Mouse (Mus musculus) heart, embryonic 12.5 days (tissue): ENCODE measurements around the gene Stx12. TPM values are rescaled to one million over a fixed set of nuclear protein-coding genes. Genes with fewer than 3 reads are reported as not detected.

Experiments used
- ATAC-seq: fragments of 200-750 bp; cut with Nextera tagmentation; 2 replicates; pipeline ENCODE4 v1.8.0; 2017; ENCODE audit warnings: moderate TSS enrichment, moderate library complexity; ENCODE audit not compliant: insufficient number of reproducible peaks, low FRiP score
- H3K27ac ChIP-seq: fragments of 300-500 bp; sonication (generic); 2 replicates; pipeline ENCODE4 v1.5.1; 2016; ENCODE audit warnings: mild to moderate bottlenecking, moderate library complexity; ENCODE audit not compliant: poor library complexity, severe bottlenecking
- H3K27me3 ChIP-seq: fragments of 300-500 bp; sonication (generic); replicated peaks from 2 replicates; pipeline ENCODE4 v1.6.1; 2016; ENCODE audit warnings: mild to moderate bottlenecking, moderate library complexity
- H3K36me3 ChIP-seq: fragments of 300-500 bp; sonication (generic); 2 replicates; pipeline ENCODE4 v1.6.1; 2016; ENCODE audit warnings: mild to moderate bottlenecking, moderate library complexity
- H3K4me1 ChIP-seq: fragments of 300-500 bp; sonication (generic); replicated peaks from 2 replicates; pipeline ENCODE4 v1.6.1; 2016; ENCODE audit warnings: mild to moderate bottlenecking
- H3K4me2 ChIP-seq: fragments of 300-500 bp; sonication (generic); 2 replicates; pipeline ENCODE4 v1.6.1; 2016; ENCODE audit warnings: mild to moderate bottlenecking, moderate library complexity
- H3K4me3 ChIP-seq: fragments of 300-500 bp; sonication (generic); 2 replicates; pipeline ENCODE4 v1.5.1; 2016; ENCODE audit warnings: mild to moderate bottlenecking
- H3K9ac ChIP-seq: fragments of 300-500 bp; sonication (generic); 2 replicates; pipeline ENCODE4 v1.6.1; 2016; ENCODE audit warnings: mild to moderate bottlenecking, moderate library complexity
- H3K9me3 ChIP-seq: fragments of 300-500 bp; sonication (generic); replicated peaks from 2 replicates; pipeline ENCODE4 v1.6.1; 2016; ENCODE audit warnings: mild to moderate bottlenecking, moderate library complexity
- WGBS: fragments of 180-500 bp; shearing (Covaris S2); methylation state at CpG from one replicate; pipeline ENCODE4 v1.1.7; 2016; 5-methylcytosine and 5-hydroxymethylcytosine counted together
- polyA plus RNA-seq: library from polyadenylated mRNA; unstranded; fragments of >200 nt; fragmentation: Nextera tagmentation; extraction: Ambion mirVana; gene quantifications from 2 replicates; pipeline ENCODE4 v1.2.1, GENCODE M21; 2016

Gene Stx12
- polyA plus RNA-seq, 1 experiment from 2014 or later = 60.9 TPM

- Histone ChIP-seq H3K4me2 (no peak overlapping the region), H3K9me3 (no peaks in the 10 kb centered on the region), H3K27me3 (no peaks in the 10 kb centered on the region), H3K27ac (no peak overlapping the region), H3K36me3 (peaks cover 77% of the 10 kb centered on the region), H3K4me3 (no peak overlapping the region), H3K4me1 (no peaks in the 10 kb centered on the region), H3K9ac (no peak overlapping the region)
- 92% methylated on average over 13 of the region's 13 CpGs for WGBS
- no peak for ATAC-seq
These were observed 21.3 kb downstream of the Stx12 start for GRCm38 (mm10) chr4:132863012-132863411.

GRCm38 (mm10) chr4:132860880-132861279 is 23.4 kb downstream of the Stx12 start:
- no peak overlapping the region for H3K27ac ChIP-seq
- no peak overlapping the region for H3K9ac ChIP-seq
- H3K27me3 ChIP-seq = no peaks in the 10 kb centered on the region
- H3K36me3 ChIP-seq = peaks cover 76% of the 10 kb centered on the region
- WGBS = 83% methylated on average over 1 of the region's 1 CpGs
- H3K9me3 ChIP-seq = no peaks in the 10 kb centered on the region
- H3K4me2 ChIP-seq = no peak overlapping the region
- no peak overlapping the region for H3K4me3 ChIP-seq
- ATAC-seq = no peak
- no peaks in the 10 kb centered on the region for H3K4me1 ChIP-seq

- peaks cover 7% of the 10 kb centered on the region for H3K4me1 ChIP-seq
- peaks cover 36% of the 10 kb centered on the region for H3K36me3 ChIP-seq
- no peaks in the 10 kb centered on the region for H3K27me3 ChIP-seq
- peak overlapping the region; percentile 76 for H3K4me3 ChIP-seq
- ATAC-seq = no peak
- H3K27ac ChIP-seq = peak overlapping the region; percentile 74; the same call in 1 of the 2 replicates
- 77% methylated on average over 1 of the region's 1 CpGs for WGBS
- H3K9ac ChIP-seq = peak overlapping the region; percentile 87
- H3K4me2 ChIP-seq = peak overlapping the region; percentile 87
- no peaks in the 10 kb centered on the region for H3K9me3 ChIP-seq
These were observed 40.6 kb downstream of the Stx12 start for GRCm38 (mm10) chr4:132843705-132844071.

GRCm38 (mm10) chr4:132842970-132843704 is 41.2 kb downstream of the Stx12 start, which contains the start of gene Ppp1r8:
Gene Ppp1r8, minus strand, starts transcription at chr4:132843169.
- ATAC-seq = peak; percentile 95
- under 1% methylated on average over 40 of the region's 40 CpGs for WGBS

GRCm38 (mm10) chr4:132842281-132842906 is 41.9 kb downstream of the Stx12 start:
- H3K9me3 ChIP-seq = no peaks in the 10 kb centered on the region
- H3K27ac ChIP-seq = peak overlapping the region; percentile 38; the same call in 1 of the 2 replicates
- H3K27me3 ChIP-seq = no peaks in the 10 kb centered on the region
- peak overlapping the region; percentile 76 for H3K4me3 ChIP-seq
- peak overlapping the region; percentile 87 for H3K9ac ChIP-seq
- H3K4me2 ChIP-seq = peak overlapping the region; percentile 87
- WGBS = under 1% methylated on average over 30 of the region's 30 CpGs
- peak; percentile 50; the same call in 1 of the 2 replicates for ATAC-seq
- peaks cover 7% of the 10 kb centered on the region for H3K4me1 ChIP-seq
- H3K36me3 ChIP-seq = peaks cover 38% of the 10 kb centered on the region

More at GRCm38 (mm10) chr4:132842970-132843704, 41.2 kb downstream of the Stx12 start, which contains the start of gene Ppp1r8:
- peaks cover 7% of the 10 kb centered on the region for H3K4me1 ChIP-seq
- peak within 1 kb of the TSS; percentile 87 for H3K4me2 ChIP-seq
- H3K4me3 ChIP-seq = peak within 1 kb of the TSS; percentile 76
- peak within 1 kb of the TSS; percentile 87 for H3K9ac ChIP-seq
- H3K27me3 ChIP-seq = no peaks in the 10 kb centered on the region
- peaks cover 38% of the 10 kb centered on the region for H3K36me3 ChIP-seq
- no peaks in the 10 kb centered on the region for H3K9me3 ChIP-seq
- H3K27ac ChIP-seq = peak within 1 kb of the TSS; percentile 74

- Histone ChIP-seq H3K27me3 (no peaks in the 10 kb centered on the region), H3K9me3 (no peaks in the 10 kb centered on the region), H3K36me3 (peaks cover 47% of the 10 kb centered on the region), H3K27ac (no peak overlapping the region), H3K4me3 (peak overlapping the region; percentile 76), H3K4me1 (peaks cover 7% of the 10 kb centered on the region), H3K9ac (peak overlapping the region; percentile 87), H3K4me2 (peak overlapping the region; percentile 87)
- 87% methylated on average over 3 of the region's 3 CpGs for WGBS
- no peak for ATAC-seq
These were observed 42.8 kb downstream of the Stx12 start for GRCm38 (mm10) chr4:132841493-132841892.

- Histone ChIP-seq H3K4me2 (no peak overlapping the region), H3K9ac (no peak overlapping the region)
- ATAC-seq = peak; percentile 42; the same call in 1 of the 2 replicates
These were observed 60.5 kb downstream of the Stx12 start for GRCm38 (mm10) chr4:132823614-132824366.

GRCm38 (mm10) chr4:132818442-132818841 is 65.9 kb downstream of the Stx12 start:
- WGBS = 50% methylated on average over 2 of the region's 2 CpGs
- Histone ChIP-seq H3K4me3 (no peak overlapping the region), H3K9ac (no peak overlapping the region), H3K36me3 (0 out of 2 replicates have a peak, but pooled peaks cover 2% of the 10 kb centered on the region), H3K27ac (no peak overlapping the region), H3K9me3 (peaks cover 10% of the 10 kb centered on the region), H3K4me1 (no peaks in the 10 kb centered on the region), H3K4me2 (no peak overlapping the region), H3K27me3 (no peaks in the 10 kb centered on the region)
- ATAC-seq = no peak

More at GRCm38 (mm10) chr4:132823614-132824366, 60.5 kb downstream of the Stx12 start:
- H3K36me3 ChIP-seq = peaks cover 45% of the 10 kb centered on the region
- 69% methylated on average over 8 of the region's 8 CpGs for WGBS
- peaks cover 10% of the 10 kb centered on the region for H3K9me3 ChIP-seq
- no peak overlapping the region for H3K4me3 ChIP-seq
- no peaks in the 10 kb centered on the region for H3K4me1 ChIP-seq
- no peaks in the 10 kb centered on the region for H3K27me3 ChIP-seq
- no peak overlapping the region for H3K27ac ChIP-seq

- H3K4me3 ChIP-seq = no peak overlapping the region
- H3K4me2 ChIP-seq = no peak overlapping the region
- H3K4me1 ChIP-seq = no peaks in the 10 kb centered on the region
- 0 out of 2 replicates have a peak, but pooled peaks cover 2% of the 10 kb centered on the region for H3K36me3 ChIP-seq
- WGBS = 48% methylated on average over 2 of the region's 2 CpGs
- no peak overlapping the region for H3K9ac ChIP-seq
- ATAC-seq = no peak
- H3K9me3 ChIP-seq = peaks cover 10% of the 10 kb centered on the region
- H3K27me3 ChIP-seq = no peaks in the 10 kb centered on the region
- no peak overlapping the region for H3K27ac ChIP-seq
These were observed 67.5 kb downstream of the Stx12 start for GRCm38 (mm10) chr4:132816855-132817254.

- H3K27ac ChIP-seq = no peak overlapping the region
- no peak overlapping the region for H3K4me2 ChIP-seq
- H3K4me3 ChIP-seq = no peak overlapping the region
- 0 out of 2 replicates have a peak, but pooled peaks cover 2% of the 10 kb centered on the region for H3K36me3 ChIP-seq
- peaks cover 14% of the 10 kb centered on the region for H3K9me3 ChIP-seq
- ATAC-seq = no peak
- no peaks in the 10 kb centered on the region for H3K27me3 ChIP-seq
- 78% methylated on average over 7 of the region's 7 CpGs for WGBS
- no peak overlapping the region for H3K9ac ChIP-seq
- no peaks in the 10 kb centered on the region for H3K4me1 ChIP-seq
These were observed 67.9 kb downstream of the Stx12 start for GRCm38 (mm10) chr4:132816404-132816803.

- Histone ChIP-seq H3K36me3 (no peaks in the 10 kb centered on the region), H3K9ac (no peak overlapping the region), H3K4me1 (peaks cover 21% of the 10 kb centered on the region), H3K4me3 (no peak overlapping the region), H3K4me2 (no peak overlapping the region), H3K27me3 (no peaks in the 10 kb centered on the region), H3K9me3 (peaks cover 10% of the 10 kb centered on the region), H3K27ac (no peak overlapping the region)
- no peak for ATAC-seq
- 79% methylated on average over 5 of the region's 5 CpGs for WGBS
These were observed 74.7 kb downstream of the Stx12 start for GRCm38 (mm10) chr4:132809621-132810020.
